Mouse (Mus musculus) testis, adult 10 weeks (tissue): Measurements from ENCODE around the gene Sohlh2. TPM values are rescaled to one million over a fixed set of nuclear protein-coding genes. Genes with fewer than 3 reads are reported as not detected.

ENCODE experiments used
- polyA plus RNA-seq: library from polyadenylated mRNA; stranded (reverse); fragments of 350-450 nt; fragmentation: Illumina TruSeq; extraction: RNeasy Lipid Tissue Mini Kit (QIAGEN cat#74804); gene quantifications from one replicate; pipeline ENCODE4 v1.2.3, GENCODE M21; 2014; ENCODE audit warnings: low read depth, low replicate concordance

Gene Sohlh2
- polyA plus RNA-seq, result 12.6 TPM

GRCm38 (mm10) chr3:55181766-55182165, at the start of gene Sohlh2:
Sohlh2 (plus strand) TSS chr3:55182028.

GRCm38 (mm10) chr3:55137039-55137438, 44.8 kb upstream of the Sohlh2 start, which contains the start of gene Ccdc169:
Ccdc169 (plus strand) TSS chr3:55137339.

GRCm38 (mm10) chr3:55241730-55242421, 60.0 kb downstream of the Sohlh2 start, which contains the start of gene Dclk1:
Dclk1 (plus strand) TSS chr3:55242364.

Other genes with a start within 250 kb of the Sohlh2 start
- gene Ccna1, start 126.5 kb upstream of the Sohlh2 start, polyA plus RNA-seq, result 98.5 TPM
- gene Spg20, start 69.9 kb upstream of the Sohlh2 start, polyA plus RNA-seq, result 23.9 TPM
- 348 TPM for gene Ccdc169, start 44.7 kb upstream of the Sohlh2 start, polyA plus RNA-seq
- 2.4 TPM for gene Dclk1, start 60.3 kb downstream of the Sohlh2 start, polyA plus RNA-seq